Mouse (Mus musculus) testis, adult 2 months (tissue): ENCODE results near the gene Frmd5.

ENCODE experiments used
- CTCF ChIP-seq: fragments of 200-500 bp; IDR thresholded peaks from 2 replicates; pipeline ENCODE4 v1.5.1; 2012; ENCODE audit warnings: low read depth, mild to moderate bottlenecking, inconsistent platforms, low read length, moderate library complexity; ENCODE audit not compliant: control insufficient read depth, insufficient read depth, insufficient replicate concordance
- POLR2A ChIP-seq: fragments of 200-500 bp; IDR thresholded peaks from 2 replicates; pipeline ENCODE4 v1.6.1; 2012; ENCODE audit warnings: low read depth, mild to moderate bottlenecking, inconsistent platforms, low read length, moderate library complexity; ENCODE audit not compliant: control insufficient read depth

GRCm38 (mm10) chr2:121596621-121597020, 210.3 kb downstream of the Frmd5 start:
- TF ChIP-seq CTCF (peak; percentile 16; the same call in 1 of the 2 replicates), POLR2A (no peak)
